Mouse (Mus musculus) liver, embryonic 11.5 days (tissue): Measurements from ENCODE around the gene 2700097O09Rik. TPM values are rescaled to one million over a fixed set of nuclear protein-coding genes. Genes with fewer than 3 reads are reported as not detected.

ENCODE experiments used
- ATAC-seq: fragments of 200-750 bp; cut with Nextera tagmentation; replicated peaks from 2 replicates; pipeline ENCODE4 v1.8.0; 2017; ENCODE audit warnings: moderate number of reproducible peaks, mild to moderate bottlenecking, moderate TSS enrichment, moderate library complexity; ENCODE audit not compliant: low FRiP score
- DNase-seq: peaks from one replicate; pipeline ENCODE4 v3.0.0-alpha.2; 2017; ENCODE audit warnings: low spot score
- H3K27ac ChIP-seq: fragments of 300-500 bp; sonication (generic); 2 replicates; pipeline ENCODE4 v1.5.1; 2014; ENCODE audit warnings: mild to moderate bottlenecking, low read depth, low read length, control low read depth
- H3K27me3 ChIP-seq: fragments of 300-500 bp; sonication (generic); replicated peaks from 2 replicates; pipeline ENCODE4 v1.6.1; 2014; ENCODE audit warnings: low read length, mixed read lengths; ENCODE audit not compliant: control insufficient read depth, insufficient read depth
- H3K36me3 ChIP-seq: fragments of 300-500 bp; sonication (generic); 2 replicates; pipeline ENCODE4 v1.6.1; 2014; ENCODE audit warnings: mild to moderate bottlenecking, low read length, moderate library complexity, mixed read lengths; ENCODE audit not compliant: control insufficient read depth, insufficient read depth
- H3K4me1 ChIP-seq: fragments of 300-500 bp; sonication (generic); replicated peaks from 2 replicates; pipeline ENCODE4 v1.6.1; 2014; ENCODE audit warnings: low read length, mixed read lengths; ENCODE audit not compliant: control insufficient read depth, insufficient read depth
- H3K4me2 ChIP-seq: fragments of 300-500 bp; sonication (generic); 2 replicates; pipeline ENCODE4 v1.6.1; 2014; ENCODE audit warnings: mild to moderate bottlenecking, control low read depth, moderate library complexity
- H3K4me3 ChIP-seq: fragments of 300-500 bp; sonication (generic); 2 replicates; pipeline ENCODE4 v1.5.1; 2014; ENCODE audit warnings: low read depth, low read length, control low read depth
- H3K9ac ChIP-seq: fragments of 300-500 bp; sonication (generic); 2 replicates; pipeline ENCODE4 v1.6.1; 2014; ENCODE audit warnings: low read depth, low read length, control low read depth
- H3K9me3 ChIP-seq: fragments of 300-500 bp; sonication (generic); 2 replicates; pipeline ENCODE4 v1.6.1; 2016; ENCODE audit warnings: low read length, inconsistent platforms, mixed read lengths; ENCODE audit not compliant: control insufficient read depth
- WGBS: fragments of 180-500 bp; shearing (Covaris S2); extraction: QIAGEN DNeasy Blood & Tissue Kit; methylation state at CpG from one replicate; pipeline ENCODE4 v1.1.7; 2014; 5-methylcytosine and 5-hydroxymethylcytosine counted together
- polyA plus RNA-seq: library from polyadenylated mRNA; unstranded; fragments of >200 nt; fragmentation: Nextera tagmentation; extraction: Ambion mirVana; gene quantifications from 2 replicates; pipeline ENCODE4 v1.2.1, GENCODE M21; 2014

The 2700097O09Rik gene
- polyA plus RNA-seq, 1 experiment from 2014 or later, result 46.1 TPM

DNA sequence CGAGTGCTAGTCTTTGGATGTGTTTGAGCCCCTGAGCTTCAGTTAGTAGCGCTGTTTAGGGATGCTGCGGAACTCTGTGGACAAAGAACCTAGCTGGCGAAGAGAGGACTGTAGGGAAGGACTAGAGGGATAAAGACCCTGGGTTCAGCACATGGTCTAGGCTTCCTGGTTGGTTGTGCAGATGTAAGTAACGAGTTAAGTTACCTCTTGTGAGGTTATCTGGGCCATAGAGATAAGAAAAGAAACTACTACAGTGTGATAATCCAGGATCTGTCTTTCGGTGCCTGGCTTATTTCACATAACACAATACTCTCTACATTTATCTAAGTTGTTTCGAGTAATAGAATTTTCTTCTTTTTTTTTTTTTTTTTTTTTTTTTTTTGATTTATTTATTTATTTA lies 6.2 kb downstream of the 2700097O09Rik start:
- 61% methylated on average over 7 of the region's 7 CpGs for WGBS
- Histone ChIP-seq H3K4me2 (peak overlapping the region; percentile 28; the same call in 1 of the 2 replicates), H3K9me3 (no peaks in the 10 kb centered on the region), H3K36me3 (no peaks in the 10 kb centered on the region), H3K4me3 (no peak overlapping the region), H3K4me1 (peaks cover 15% of the 10 kb centered on the region), H3K27me3 (no peaks in the 10 kb centered on the region), H3K9ac (no peak overlapping the region), H3K27ac (peak overlapping the region; percentile 19; the same call in 1 of the 2 replicates)
- DNase-seq (no peak), ATAC-seq (peak; percentile 83)

DNA sequence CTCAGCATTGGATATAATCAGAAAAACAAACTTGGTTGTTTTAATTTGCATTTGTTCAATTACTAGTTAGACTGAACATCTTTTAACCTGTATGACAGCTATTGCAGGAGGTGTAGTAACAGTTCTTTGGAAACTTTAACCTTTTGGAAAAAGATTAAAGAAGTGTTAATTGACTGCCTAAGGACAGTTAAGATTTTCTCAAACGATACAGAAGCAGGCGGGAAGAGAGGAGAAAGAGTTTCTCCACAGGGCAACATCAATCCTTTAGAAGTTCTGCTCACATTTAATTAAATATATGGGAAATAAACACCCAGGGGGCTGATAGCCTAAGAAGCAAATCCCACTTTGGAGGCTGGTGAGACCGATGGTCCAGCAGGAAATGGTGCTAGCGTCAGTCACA lies 7.4 kb downstream of the 2700097O09Rik start:
- H3K27ac ChIP-seq, result peak overlapping the region; percentile 32
- no peak overlapping the region for H3K4me2 ChIP-seq
- 54% methylated on average over 4 of the region's 4 CpGs for WGBS
- DNase-seq (no peak), ATAC-seq (no peak)
- H3K4me3 ChIP-seq, result no peak overlapping the region
- H3K4me1 ChIP-seq, result peaks cover 15% of the 10 kb centered on the region
- no peaks in the 10 kb centered on the region for H3K36me3 ChIP-seq
- no peaks in the 10 kb centered on the region for H3K27me3 ChIP-seq
- H3K9me3 ChIP-seq, result no peaks in the 10 kb centered on the region
- no peak overlapping the region for H3K9ac ChIP-seq

DNA sequence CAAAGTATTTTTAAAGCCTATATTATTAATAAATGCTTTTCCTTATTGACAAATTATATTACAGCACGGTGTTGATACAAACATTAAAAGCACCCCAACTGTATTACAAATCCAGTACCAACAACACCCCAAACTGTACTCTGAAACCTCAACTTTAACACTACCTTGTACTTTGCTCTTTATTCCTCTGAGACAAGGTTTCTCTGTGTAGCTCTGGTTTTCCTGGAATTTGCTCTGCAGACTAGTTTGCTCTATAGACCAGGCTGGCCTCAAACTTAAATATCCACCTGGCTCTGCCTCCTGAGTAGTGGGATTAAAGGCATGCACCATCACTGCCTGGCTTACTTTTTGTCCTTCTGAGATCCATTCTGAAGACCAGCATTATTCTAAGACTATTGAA lies 17.8 kb downstream of the 2700097O09Rik start:
- no peak for ATAC-seq
- no peak overlapping the region for H3K9ac ChIP-seq
- no peak overlapping the region for H3K4me2 ChIP-seq
- H3K4me1 ChIP-seq, result peaks cover 30% of the 10 kb centered on the region
- no peak overlapping the region for H3K4me3 ChIP-seq
- DNase-seq, result no peak
- peaks cover 7% of the 10 kb centered on the region; the same call in 1 of the 2 replicates for H3K36me3 ChIP-seq
- 84% methylated on average over 1 of the region's 1 CpGs for WGBS
- no peaks in the 10 kb centered on the region for H3K27me3 ChIP-seq
- H3K27ac ChIP-seq, result no peak overlapping the region
- no peaks in the 10 kb centered on the region for H3K9me3 ChIP-seq

DNA sequence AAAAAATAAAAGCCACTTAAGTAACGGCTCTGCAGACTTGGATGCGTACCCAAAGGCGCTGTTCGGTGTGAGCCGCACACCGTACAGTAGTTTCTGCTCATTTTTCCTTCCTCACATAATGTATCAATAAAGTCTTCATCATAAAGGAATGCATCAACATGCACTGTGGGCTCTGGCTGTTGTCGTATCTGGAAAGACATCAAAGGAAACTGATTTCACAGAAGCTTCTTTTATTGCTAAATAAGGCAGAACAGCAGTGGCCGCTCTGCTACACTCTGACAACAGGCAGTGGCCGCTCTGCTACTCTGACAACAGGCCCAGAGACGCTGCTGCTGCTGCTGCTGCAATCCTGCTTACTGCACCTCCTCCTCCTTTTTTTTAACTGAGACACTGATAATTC lies 18.9 kb downstream of the 2700097O09Rik start:
- ATAC-seq (no peak), DNase-seq (no peak)
- Histone ChIP-seq H3K9ac (peak overlapping the region; percentile 15; the same call in 1 of the 2 replicates), H3K27ac (peak overlapping the region; percentile 75), H3K4me1 (peaks cover 30% of the 10 kb centered on the region), H3K4me2 (peak overlapping the region; percentile 48), H3K27me3 (no peaks in the 10 kb centered on the region), H3K4me3 (no peak overlapping the region), H3K36me3 (peaks cover 7% of the 10 kb centered on the region; the same call in 1 of the 2 replicates), H3K9me3 (no peaks in the 10 kb centered on the region)
- WGBS, result 79% methylated on average over 10 of the region's 10 CpGs

DNA sequence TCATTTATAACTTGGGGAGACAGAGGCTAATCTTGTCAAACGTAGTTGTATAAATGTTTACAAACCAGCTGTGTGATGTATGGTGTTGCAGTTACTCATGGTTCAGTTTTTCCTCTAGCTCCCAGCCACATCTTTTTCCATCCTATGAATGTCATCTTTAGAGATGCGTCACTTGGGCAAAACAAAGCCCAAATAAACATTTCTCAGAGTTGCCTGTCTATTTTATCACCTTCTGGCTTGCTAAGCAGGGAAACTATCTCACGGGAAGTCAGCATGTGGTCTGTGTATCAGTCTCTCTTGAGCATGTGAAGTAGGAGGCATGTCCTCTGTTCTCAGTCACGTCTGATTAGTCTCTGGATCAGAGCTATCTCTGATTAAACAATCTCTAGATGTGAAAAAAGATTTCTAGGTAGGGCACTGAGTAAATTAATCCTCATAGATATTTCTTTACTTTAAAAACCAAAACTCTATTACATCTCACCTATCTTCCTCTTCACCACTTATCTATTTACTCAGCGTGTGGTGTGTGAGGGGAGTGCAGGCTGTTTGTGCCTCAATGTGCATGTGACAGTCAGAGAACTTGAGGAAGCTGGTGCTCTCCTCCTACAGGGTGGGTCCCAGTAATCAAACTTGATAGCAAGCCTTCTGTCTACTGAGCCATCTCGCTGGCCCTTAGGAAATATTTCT lies 19.6 kb downstream of the 2700097O09Rik start:
- Histone ChIP-seq H3K4me3 (no peak overlapping the region), H3K27ac (peak overlapping the region; percentile 75), H3K27me3 (no peaks in the 10 kb centered on the region), H3K4me2 (peak overlapping the region; percentile 48), H3K9ac (peak overlapping the region; percentile 2; the same call in 1 of the 2 replicates), H3K9me3 (no peaks in the 10 kb centered on the region), H3K4me1 (peaks cover 30% of the 10 kb centered on the region), H3K36me3 (peaks cover 9% of the 10 kb centered on the region; the same call in 1 of the 2 replicates)
- no peak for DNase-seq
- peak; percentile 86 for ATAC-seq
- 40% methylated on average over 6 of the region's 6 CpGs for WGBS

DNA sequence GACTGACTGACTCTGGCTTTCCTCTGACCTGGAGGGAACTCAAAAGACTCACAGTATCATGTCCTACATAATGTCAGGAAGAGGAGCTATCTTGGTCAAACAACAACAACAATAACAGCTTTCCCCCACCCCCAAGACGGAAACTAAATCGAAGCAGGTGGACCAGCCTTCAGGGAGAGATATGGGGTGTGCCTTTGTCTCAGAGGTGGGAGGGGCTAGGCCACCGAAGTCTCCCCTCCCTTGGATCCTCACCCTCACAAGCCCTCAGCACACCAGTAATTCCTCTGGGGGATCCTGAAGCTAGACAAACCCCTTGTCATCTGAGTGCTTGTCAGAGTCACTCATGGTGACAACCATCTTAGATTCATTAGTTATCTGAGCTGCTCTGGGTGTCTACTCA lies 20.1 kb downstream of the 2700097O09Rik start:
- Histone ChIP-seq H3K9ac (peak overlapping the region; percentile 2; the same call in 1 of the 2 replicates), H3K36me3 (peaks cover 9% of the 10 kb centered on the region; the same call in 1 of the 2 replicates), H3K27ac (peak overlapping the region; percentile 75), H3K4me3 (no peak overlapping the region), H3K4me1 (peaks cover 35% of the 10 kb centered on the region), H3K9me3 (no peaks in the 10 kb centered on the region), H3K4me2 (peak overlapping the region; percentile 48), H3K27me3 (no peaks in the 10 kb centered on the region)
- 32% methylated on average over 3 of the region's 3 CpGs for WGBS
- DNase-seq (no peak), ATAC-seq (peak; percentile 74)

DNA sequence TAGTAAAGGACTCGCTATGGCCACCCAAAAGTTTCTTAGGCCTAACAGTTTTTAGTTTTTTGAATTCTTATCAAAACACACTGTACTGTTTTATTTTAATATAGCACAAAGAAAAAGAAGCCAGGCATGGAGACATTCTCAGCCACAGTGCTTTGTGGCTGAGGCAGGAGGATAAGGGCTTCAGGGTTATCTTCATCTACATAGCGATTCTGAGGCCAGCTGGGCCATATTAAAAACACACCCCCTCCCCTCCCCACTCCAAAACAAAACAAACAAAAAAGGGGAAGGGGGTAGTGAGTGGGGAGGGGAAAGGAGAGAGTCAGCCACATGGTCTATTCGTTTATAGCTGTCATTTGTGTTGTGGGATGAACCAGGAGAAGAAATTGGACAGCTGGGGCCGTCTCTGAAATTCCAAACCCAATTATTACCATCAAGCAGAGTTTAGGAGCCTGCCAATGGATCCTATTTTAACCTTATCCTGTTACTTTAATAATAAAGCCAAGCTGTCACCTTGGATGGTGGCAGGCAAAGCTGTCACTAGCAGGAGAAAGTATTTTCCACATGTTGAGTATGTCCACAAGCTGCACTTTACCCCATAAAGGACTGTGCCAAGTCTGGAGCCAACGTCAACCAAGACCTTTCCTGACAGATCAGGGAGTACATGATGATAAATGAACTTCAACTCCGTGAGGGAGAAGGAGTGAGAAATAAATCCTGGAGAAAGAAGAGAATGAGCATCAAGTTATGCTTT lies 20.9 kb downstream of the 2700097O09Rik start:
- H3K4me2 ChIP-seq, result peak overlapping the region; percentile 48
- H3K36me3 ChIP-seq, result peaks cover 9% of the 10 kb centered on the region; the same call in 1 of the 2 replicates
- ATAC-seq (no peak), DNase-seq (no peak)
- 67% methylated on average over 6 of the region's 6 CpGs for WGBS
- H3K27ac ChIP-seq, result peak overlapping the region; percentile 75
- no peaks in the 10 kb centered on the region for H3K27me3 ChIP-seq
- no peaks in the 10 kb centered on the region for H3K9me3 ChIP-seq
- no peak overlapping the region for H3K4me3 ChIP-seq
- H3K4me1 ChIP-seq, result peaks cover 40% of the 10 kb centered on the region
- peak overlapping the region; percentile 16; the same call in 1 of the 2 replicates for H3K9ac ChIP-seq

DNA sequence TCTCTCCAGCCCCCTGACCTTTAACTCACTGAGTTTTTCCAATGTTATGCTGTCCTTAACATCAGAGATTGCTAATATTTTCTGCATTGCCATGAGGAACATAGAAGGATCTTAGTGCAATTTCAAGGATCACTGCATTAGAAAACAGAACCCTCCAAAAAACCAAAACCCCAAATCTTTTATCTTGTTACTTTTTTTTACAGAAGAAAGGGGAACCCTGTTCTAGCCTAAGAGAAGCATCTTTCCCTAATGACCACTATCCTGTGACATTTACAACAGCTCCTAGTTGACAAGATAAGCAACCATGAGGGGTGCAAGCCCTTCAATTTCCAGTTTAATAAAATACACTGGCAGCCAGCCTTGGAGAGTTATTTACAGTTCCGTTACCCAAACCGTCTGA lies 23.2 kb downstream of the 2700097O09Rik start:
- Histone ChIP-seq H3K4me2 (no peak overlapping the region), H3K4me1 (peaks cover 49% of the 10 kb centered on the region), H3K9me3 (no peaks in the 10 kb centered on the region), H3K36me3 (peaks cover 9% of the 10 kb centered on the region; the same call in 1 of the 2 replicates), H3K27ac (no peak overlapping the region), H3K4me3 (no peak overlapping the region), H3K27me3 (no peaks in the 10 kb centered on the region), H3K9ac (no peak overlapping the region)
- DNase-seq, result no peak
- 73% methylated on average over 2 of the region's 2 CpGs for WGBS
- no peak for ATAC-seq
